Mouse (Mus musculus): Measurements from ENCODE around the gene Dusp18. TPM values are rescaled to one million over a fixed set of nuclear protein-coding genes. Genes with fewer than 3 reads are reported as not detected.
A peak's percentile ranks its signal among the peaks of the same experiment; 100 is the strongest.

Gene Dusp18
- polyA plus RNA-seq (2016; fragmentation: Nextera tagmentation; extraction: Ambion mirVana) = 29.4 and 29.9 TPM in 2 replicates

- peak within 1 kb of the TSS; percentile 71 for H3K9ac ChIP-seq (replicated peaks)
- no peaks in the 10 kb centered on the region for H3K9me3 ChIP-seq
- H3K4me2 ChIP-seq (replicated peaks) = peak within 1 kb of the TSS; percentile 71
- peak within 1 kb of the TSS; percentile 48 for H3K4me3 ChIP-seq
- 2% methylated on average over 46 of the region's 46 CpGs for WGBS
- H3K27ac ChIP-seq (replicated peaks) = peak within 1 kb of the TSS; percentile 88
- H3K36me3 ChIP-seq = peaks cover 28% of the 10 kb centered on the region
- H3K27me3 ChIP-seq = no peaks in the 10 kb centered on the region
- H3K4me1 ChIP-seq = 0 out of 2 replicates have a peak, but pooled peaks cover 6% of the 10 kb centered on the region
- peak; percentile 100 for ATAC-seq (ENCODE audit: low FRiP score, low read depth)
Measured at GRCm38 (mm10) chr11:3894406-3895281, at the start of gene Dusp18, which contains the start of gene 4921536K21Rik. Gene Dusp18 (plus strand): TSS chr11:3895240. Gene 4921536K21Rik (minus strand): TSS chr11:3895098.

GRCm38 (mm10) chr11:3846351-3846750 lies 48.7 kb upstream of the Dusp18 start:
- Histone ChIP-seq H3K9me3 (no peaks in the 10 kb centered on the region), H3K9ac (replicated peaks) (no peak overlapping the region), H3K4me1 (no peaks in the 10 kb centered on the region), H3K27me3 (no peaks in the 10 kb centered on the region), H3K27ac (replicated peaks) (no peak overlapping the region), H3K36me3 (no peaks in the 10 kb centered on the region), H3K4me3 (no peak overlapping the region), H3K4me2 (replicated peaks) (no peak overlapping the region)
- WGBS = 73% methylated on average over 2 of the region's 2 CpGs
- no peak for ATAC-seq (ENCODE audit: low FRiP score, low read depth)

DNA sequence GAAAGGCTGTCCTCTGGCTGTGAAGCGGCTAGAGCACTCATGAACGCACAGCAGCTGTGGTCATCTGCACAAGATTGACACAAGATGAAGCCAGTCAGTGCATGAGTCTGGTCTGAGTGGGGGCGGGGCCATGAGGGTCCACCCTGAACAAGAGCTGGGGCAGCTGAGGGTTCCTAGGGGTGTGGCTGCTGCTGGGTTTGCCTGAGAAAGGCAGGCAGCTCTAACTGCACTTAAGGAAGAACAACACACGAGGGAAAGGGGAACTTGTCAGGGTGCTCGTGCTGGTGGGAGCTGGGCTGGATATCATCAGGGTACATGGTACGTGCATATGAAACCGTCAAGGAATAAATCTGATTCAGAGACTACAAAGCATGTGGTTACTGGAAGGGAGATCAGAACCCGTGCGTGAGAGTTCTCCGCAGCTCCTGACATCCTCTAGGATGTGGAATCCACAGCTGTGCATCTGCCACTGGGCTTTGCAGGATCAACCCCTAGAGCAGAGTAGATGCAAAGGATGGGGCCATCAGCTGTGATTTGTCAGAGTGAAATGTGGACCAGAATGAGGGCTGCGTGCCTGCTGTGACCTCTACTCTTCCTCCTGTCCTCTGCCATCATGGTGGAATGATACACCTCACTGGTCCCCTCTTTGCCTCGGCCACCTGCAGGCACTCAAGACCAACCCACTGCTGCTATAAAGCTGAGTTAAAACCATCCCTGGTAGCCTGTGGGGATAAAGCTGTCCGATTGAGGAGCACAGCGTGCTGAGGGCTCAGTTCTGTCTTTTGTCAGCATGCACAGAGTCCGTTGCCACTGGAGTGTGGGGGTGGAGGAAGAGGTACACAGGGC lies 45.3 kb upstream of the Dusp18 start:
- no peaks in the 10 kb centered on the region for H3K36me3 ChIP-seq
- H3K4me3 ChIP-seq = no peak overlapping the region
- no peak overlapping the region for H3K27ac ChIP-seq (replicated peaks)
- H3K27me3 ChIP-seq = no peaks in the 10 kb centered on the region
- 0 out of 2 replicates have a peak, but pooled peaks cover under 1% of the 10 kb centered on the region for H3K9me3 ChIP-seq
- no peak for ATAC-seq (ENCODE audit: low FRiP score, low read depth)
- 77% methylated on average over 15 of the region's 15 CpGs for WGBS
- no peaks in the 10 kb centered on the region for H3K4me1 ChIP-seq
- H3K4me2 ChIP-seq (replicated peaks) = no peak overlapping the region
- no peak overlapping the region for H3K9ac ChIP-seq (replicated peaks)

DNA sequence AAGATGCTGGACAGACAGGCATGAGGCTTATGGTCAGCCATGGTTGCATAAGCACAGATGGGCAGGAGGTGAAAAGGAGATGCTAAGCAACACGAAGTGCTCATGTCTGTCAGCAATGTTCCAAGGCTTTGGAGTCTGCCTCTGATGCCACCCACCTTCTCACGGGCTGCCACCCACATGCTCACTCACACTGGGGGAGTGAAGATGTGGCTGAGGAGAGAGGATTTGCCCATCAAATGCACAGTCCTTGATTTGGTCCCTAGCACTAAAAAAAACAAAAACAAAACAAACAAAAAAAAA lies 44.8 kb upstream of the Dusp18 start:
- WGBS = 91% methylated on average over 2 of the region's 2 CpGs
- no peak overlapping the region for H3K27ac ChIP-seq (replicated peaks)
- no peaks in the 10 kb centered on the region for H3K36me3 ChIP-seq
- H3K4me3 ChIP-seq = no peak overlapping the region
- 0 out of 2 replicates have a peak, but pooled peaks cover 4% of the 10 kb centered on the region for H3K9me3 ChIP-seq
- no peaks in the 10 kb centered on the region for H3K27me3 ChIP-seq
- H3K4me2 ChIP-seq (replicated peaks) = no peak overlapping the region
- H3K4me1 ChIP-seq = no peaks in the 10 kb centered on the region
- no peak overlapping the region for H3K9ac ChIP-seq (replicated peaks)
- no peak for ATAC-seq (ENCODE audit: low FRiP score, low read depth)

DNA sequence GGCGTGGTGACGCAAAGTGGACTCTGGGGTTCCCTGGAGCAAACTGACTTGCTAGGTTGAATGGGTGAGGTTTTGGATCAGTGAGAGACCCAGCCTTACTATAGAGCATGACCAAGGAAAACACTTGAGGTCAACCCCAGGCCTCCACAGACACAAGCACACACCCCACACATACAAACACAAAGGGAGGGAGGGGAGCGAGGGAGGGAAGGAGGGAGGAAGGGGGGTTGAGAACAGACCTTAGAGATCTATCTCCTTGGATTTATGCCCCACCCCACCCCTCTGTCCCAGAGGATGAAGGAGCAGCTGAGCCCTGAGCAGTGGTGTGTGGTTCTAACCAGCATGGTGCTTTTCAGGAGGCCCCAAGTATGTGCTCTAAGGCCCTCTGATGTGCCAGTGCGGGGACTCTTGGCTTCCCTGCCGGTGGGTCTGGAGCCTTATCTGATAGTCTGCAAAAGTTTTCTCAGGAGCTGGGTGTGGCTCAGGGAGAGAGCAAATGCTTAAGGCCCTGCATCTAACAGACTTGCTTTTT lies 44.2 kb upstream of the Dusp18 start:
- H3K4me3 ChIP-seq = no peak overlapping the region
- 68% methylated on average over 5 of the region's 5 CpGs for WGBS
- H3K4me2 ChIP-seq (replicated peaks) = no peak overlapping the region

GRCm38 (mm10) chr11:3851872-3852271 lies 43.2 kb upstream of the Dusp18 start:
- no peaks in the 10 kb centered on the region for H3K36me3 ChIP-seq
- H3K4me1 ChIP-seq = no peaks in the 10 kb centered on the region
- H3K4me3 ChIP-seq = no peak overlapping the region
- H3K9me3 ChIP-seq = 0 out of 2 replicates have a peak, but pooled peaks cover 4% of the 10 kb centered on the region
- no peak overlapping the region for H3K27ac ChIP-seq (replicated peaks)
- H3K4me2 ChIP-seq (replicated peaks) = no peak overlapping the region
- no peak overlapping the region for H3K9ac ChIP-seq (replicated peaks)
- no peak for ATAC-seq (ENCODE audit: low FRiP score, low read depth)
- 80% methylated on average over 4 of the region's 4 CpGs for WGBS
- H3K27me3 ChIP-seq = no peaks in the 10 kb centered on the region

More for the DNA sequence above, 44.2 kb upstream of the Dusp18 start:
- ATAC-seq (ENCODE audit: low FRiP score, low read depth) = no peak
- Histone ChIP-seq H3K36me3 (no peaks in the 10 kb centered on the region), H3K4me1 (no peaks in the 10 kb centered on the region), H3K9me3 (0 out of 2 replicates have a peak, but pooled peaks cover 4% of the 10 kb centered on the region), H3K9ac (replicated peaks) (no peak overlapping the region), H3K27ac (replicated peaks) (no peak overlapping the region), H3K27me3 (no peaks in the 10 kb centered on the region)

GRCm38 (mm10) chr11:3853031-3853430 lies 42.0 kb upstream of the Dusp18 start:
- Histone ChIP-seq H3K27ac (replicated peaks) (no peak overlapping the region), H3K9ac (replicated peaks) (no peak overlapping the region), H3K27me3 (no peaks in the 10 kb centered on the region), H3K4me3 (no peak overlapping the region), H3K4me2 (replicated peaks) (no peak overlapping the region), H3K4me1 (no peaks in the 10 kb centered on the region), H3K36me3 (no peaks in the 10 kb centered on the region), H3K9me3 (0 out of 2 replicates have a peak, but pooled peaks cover 4% of the 10 kb centered on the region)
- ATAC-seq (ENCODE audit: low FRiP score, low read depth) = no peak
- WGBS = 93% methylated on average over 10 of the region's 10 CpGs

GRCm38 (mm10) chr11:3853481-3854034 lies 41.5 kb upstream of the Dusp18 start:
- Histone ChIP-seq H3K9ac (replicated peaks) (no peak overlapping the region), H3K4me2 (replicated peaks) (no peak overlapping the region), H3K9me3 (0 out of 2 replicates have a peak, but pooled peaks cover 4% of the 10 kb centered on the region), H3K27ac (replicated peaks) (no peak overlapping the region), H3K36me3 (no peaks in the 10 kb centered on the region), H3K4me3 (no peak overlapping the region), H3K4me1 (no peaks in the 10 kb centered on the region), H3K27me3 (no peaks in the 10 kb centered on the region)
- no peak for ATAC-seq (ENCODE audit: low FRiP score, low read depth)
- WGBS = 82% methylated on average over 5 of the region's 5 CpGs

DNA sequence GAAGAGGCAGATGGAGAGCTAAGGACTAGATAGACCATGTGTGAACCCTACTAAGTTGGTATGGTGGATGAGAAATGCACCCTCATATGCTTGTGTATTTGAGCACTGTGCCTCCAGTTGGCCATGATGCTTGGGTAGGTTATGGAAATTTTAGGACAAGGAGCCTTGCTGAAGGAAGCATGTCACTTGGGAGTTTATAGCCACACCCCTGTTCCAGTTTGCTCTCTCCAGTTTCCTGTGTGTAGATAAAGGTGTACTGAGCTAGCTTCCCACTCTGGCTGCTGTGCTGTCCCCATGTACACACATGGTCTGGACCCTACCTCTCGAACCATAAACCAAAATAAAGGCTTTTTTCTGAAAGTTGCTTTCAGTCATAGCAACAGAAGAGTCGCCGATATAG lies 40.9 kb upstream of the Dusp18 start:
- WGBS = 87% methylated on average over 3 of the region's 3 CpGs
- H3K27ac ChIP-seq (replicated peaks) = no peak overlapping the region

DNA sequence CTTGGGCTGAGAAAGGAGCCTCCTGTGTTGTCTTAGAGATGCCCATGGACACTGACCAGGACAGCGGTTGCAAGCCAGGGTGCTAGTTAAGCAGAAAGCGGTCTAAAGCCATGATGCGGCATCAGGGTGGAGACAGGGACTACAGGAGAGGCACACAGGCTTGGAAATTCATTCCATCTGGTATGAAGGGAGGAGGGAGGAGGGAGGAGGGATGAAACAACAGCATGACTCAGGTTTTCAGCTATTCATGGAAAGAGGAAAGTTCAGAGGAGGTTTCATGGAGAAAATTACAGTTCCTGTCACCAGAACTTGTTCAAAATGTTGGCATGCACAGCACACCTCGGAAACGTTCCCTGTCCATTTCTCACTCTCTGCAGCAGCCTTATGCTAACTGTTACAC lies 39.2 kb upstream of the Dusp18 start:
- Histone ChIP-seq H3K27me3 (no peaks in the 10 kb centered on the region), H3K9ac (replicated peaks) (no peak overlapping the region), H3K4me1 (no peaks in the 10 kb centered on the region), H3K4me3 (no peak overlapping the region), H3K27ac (replicated peaks) (no peak overlapping the region), H3K36me3 (no peaks in the 10 kb centered on the region), H3K9me3 (0 out of 2 replicates have a peak, but pooled peaks cover 4% of the 10 kb centered on the region), H3K4me2 (replicated peaks) (no peak overlapping the region)
- ATAC-seq (ENCODE audit: low FRiP score, low read depth) = no peak
- WGBS = 91% methylated on average over 5 of the region's 5 CpGs

More for the DNA sequence above, 40.9 kb upstream of the Dusp18 start:
- no peaks in the 10 kb centered on the region for H3K36me3 ChIP-seq
- H3K4me3 ChIP-seq = no peak overlapping the region
- H3K27me3 ChIP-seq = no peaks in the 10 kb centered on the region
- H3K9ac ChIP-seq (replicated peaks) = no peak overlapping the region
- H3K4me1 ChIP-seq = no peaks in the 10 kb centered on the region
- no peak for ATAC-seq (ENCODE audit: low FRiP score, low read depth)
- H3K4me2 ChIP-seq (replicated peaks) = no peak overlapping the region
- H3K9me3 ChIP-seq = 0 out of 2 replicates have a peak, but pooled peaks cover 4% of the 10 kb centered on the region

DNA sequence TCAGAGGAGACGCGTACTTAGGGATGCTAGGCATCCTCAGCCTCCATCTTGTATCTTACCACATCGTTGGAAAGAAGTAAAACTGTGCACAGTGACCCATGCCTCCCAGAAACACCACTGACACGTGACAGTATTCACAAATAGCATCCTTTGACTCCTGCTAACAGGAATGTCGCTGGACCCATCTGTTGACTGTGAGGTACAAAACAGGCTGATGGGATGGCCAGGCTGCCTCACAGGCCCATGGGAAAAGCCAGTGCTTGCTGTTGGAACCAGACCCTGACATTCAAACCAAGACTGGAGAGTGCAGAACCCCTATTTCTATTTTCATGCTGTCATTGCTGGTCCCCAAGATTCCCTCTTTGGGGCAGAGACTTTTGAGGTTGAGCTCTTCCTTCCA lies 37.1 kb upstream of the Dusp18 start:
- Histone ChIP-seq H3K36me3 (no peaks in the 10 kb centered on the region), H3K9me3 (0 out of 2 replicates have a peak, but pooled peaks cover 4% of the 10 kb centered on the region), H3K4me3 (no peak overlapping the region), H3K4me2 (replicated peaks) (no peak overlapping the region), H3K4me1 (no peaks in the 10 kb centered on the region), H3K9ac (replicated peaks) (no peak overlapping the region), H3K27me3 (peaks cover 18% of the 10 kb centered on the region), H3K27ac (replicated peaks) (no peak overlapping the region)
- no peak for ATAC-seq (ENCODE audit: low FRiP score, low read depth)
- WGBS = 77% methylated on average over 5 of the region's 5 CpGs
